Mouse (Mus musculus): Measurements from ENCODE around the gene Fgf3. TPM values are rescaled to one million over a fixed set of nuclear protein-coding genes. Genes with fewer than 3 reads are reported as not detected.
"Not testable (repeated sequence)": the region's sequence is repeated elsewhere in the genome, so short reads cannot be mapped to it uniquely, and the experiment has no call there.

Gene Fgf3
- polyA plus RNA-seq, 1 experiment = 1.9 TPM

DNA sequence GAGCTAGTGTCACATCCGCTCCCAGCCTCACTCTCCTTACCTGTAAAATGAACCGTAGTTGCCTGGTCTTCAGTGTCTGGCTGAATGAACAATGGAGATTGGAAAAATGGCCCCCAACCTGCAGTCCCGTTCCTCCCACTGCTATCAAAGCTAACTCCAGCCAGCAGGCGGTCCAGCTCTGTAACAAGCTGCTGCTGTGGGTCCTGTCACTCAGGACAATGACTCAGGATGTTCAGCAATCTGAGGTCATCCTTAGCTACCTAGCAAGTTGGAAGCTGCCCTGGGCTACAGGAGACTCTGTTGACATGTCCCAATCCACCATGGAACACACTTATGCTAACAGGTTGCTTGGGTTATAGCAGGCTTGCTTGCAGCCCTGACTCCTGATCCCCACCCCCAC lies 35.3 kb downstream of the Fgf3 start:
- DNase-seq = no peak
- Histone ChIP-seq H3K27ac (ENCODE audit: control insufficient read depth, insufficient read depth, low read length) (no peak overlapping the region), H3K4me3 (ENCODE audit: control insufficient read depth, insufficient read depth, low read length) (no peak overlapping the region), H3K36me3 (ENCODE audit: control insufficient read depth, insufficient read depth, low read length) (no peaks in the 10 kb centered on the region), H3K4me1 (replicated peaks; ENCODE audit: control insufficient read depth, insufficient read depth, low read length) (no peaks in the 10 kb centered on the region), H3K27me3 (ENCODE audit: control insufficient read depth, insufficient read depth, low read length) (no peaks in the 10 kb centered on the region)
- WGBS = 98% methylated on average over 4 of the region's 4 CpGs
- no peak for TF ChIP-seq POLR2A (IDR thresholded peaks at IDR 0.05; ENCODE audit: control insufficient read depth, extremely low read depth, insufficient read depth, low read length, poor library complexity)
- TF ChIP-seq CTCF (IDR thresholded peaks at IDR 0.05; ENCODE audit: borderline replicate concordance, control insufficient read depth, extremely low read depth, insufficient read depth, low read length, poor library complexity) = no peak

DNA sequence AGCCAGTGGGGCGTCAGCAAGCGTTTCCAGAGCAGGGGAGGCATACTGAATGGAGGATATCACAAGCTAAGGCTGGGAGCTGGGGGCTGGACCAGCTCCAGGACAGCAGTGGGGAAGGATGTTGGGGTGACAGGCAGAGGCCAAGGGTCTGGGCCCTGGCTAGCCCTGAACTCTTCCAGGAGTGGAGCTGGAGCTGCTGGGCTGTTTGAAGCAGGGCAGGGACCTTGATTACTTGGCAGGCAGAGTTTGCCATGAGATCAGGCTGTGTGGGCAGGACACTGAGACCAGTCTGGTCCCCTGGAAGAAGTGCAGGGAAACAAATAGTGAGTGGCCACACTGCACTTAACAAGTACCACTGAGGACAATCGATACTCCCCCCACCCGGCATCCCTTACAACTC lies 36.3 kb downstream of the Fgf3 start:
- DNase-seq = no peak
- no peak overlapping the region for H3K4me3 ChIP-seq (ENCODE audit: control insufficient read depth, insufficient read depth, low read length)
- no peak for TF ChIP-seq CTCF (IDR thresholded peaks at IDR 0.05; ENCODE audit: borderline replicate concordance, control insufficient read depth, extremely low read depth, insufficient read depth, low read length, poor library complexity)
- no peak for TF ChIP-seq POLR2A (IDR thresholded peaks at IDR 0.05; ENCODE audit: control insufficient read depth, extremely low read depth, insufficient read depth, low read length, poor library complexity)
- no peak overlapping the region for H3K27ac ChIP-seq (ENCODE audit: control insufficient read depth, insufficient read depth, low read length)
- no peaks in the 10 kb centered on the region for H3K27me3 ChIP-seq (ENCODE audit: control insufficient read depth, insufficient read depth, low read length)
- 90% methylated on average over 4 of the region's 4 CpGs for WGBS
- no peaks in the 10 kb centered on the region for H3K4me1 ChIP-seq (replicated peaks; ENCODE audit: control insufficient read depth, insufficient read depth, low read length)
- H3K36me3 ChIP-seq (ENCODE audit: control insufficient read depth, insufficient read depth, low read length) = no peaks in the 10 kb centered on the region

DNA sequence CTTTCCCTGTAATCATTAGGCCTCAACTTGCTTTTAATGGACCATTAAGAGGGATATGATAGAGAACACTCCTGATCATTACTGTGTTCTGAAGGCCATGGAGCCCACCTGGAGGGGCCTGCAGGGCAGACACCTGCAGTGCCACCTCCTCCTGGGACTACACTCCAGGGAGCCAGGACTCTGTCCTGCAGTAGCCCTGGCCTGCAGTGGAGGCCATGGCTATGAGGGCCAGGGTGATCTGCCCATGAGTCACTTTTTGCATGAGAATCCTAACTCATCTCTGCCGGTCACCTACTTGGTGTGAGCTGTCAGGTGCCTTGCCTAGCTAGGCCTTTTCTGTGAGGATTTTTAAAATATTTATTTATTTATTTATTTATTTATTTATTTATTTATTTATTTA lies 40.5 kb downstream of the Fgf3 start:
- no peaks in the 10 kb centered on the region for H3K36me3 ChIP-seq (ENCODE audit: control insufficient read depth, insufficient read depth, low read length)
- H3K27me3 ChIP-seq (ENCODE audit: control insufficient read depth, insufficient read depth, low read length) = no peaks in the 10 kb centered on the region
- no peak overlapping the region for H3K4me3 ChIP-seq (ENCODE audit: control insufficient read depth, insufficient read depth, low read length)
- no peak for DNase-seq
- no peaks in the 10 kb centered on the region for H3K4me1 ChIP-seq (replicated peaks; ENCODE audit: control insufficient read depth, insufficient read depth, low read length)
- no peak overlapping the region for H3K27ac ChIP-seq (ENCODE audit: control insufficient read depth, insufficient read depth, low read length)
- 100% methylated on average over 1 of the region's 1 CpGs for WGBS
- TF ChIP-seq CTCF (IDR thresholded peaks at IDR 0.05; ENCODE audit: borderline replicate concordance, control insufficient read depth, extremely low read depth, insufficient read depth, low read length, poor library complexity) = no peak
- no peak for TF ChIP-seq POLR2A (IDR thresholded peaks at IDR 0.05; ENCODE audit: control insufficient read depth, extremely low read depth, insufficient read depth, low read length, poor library complexity)

DNA sequence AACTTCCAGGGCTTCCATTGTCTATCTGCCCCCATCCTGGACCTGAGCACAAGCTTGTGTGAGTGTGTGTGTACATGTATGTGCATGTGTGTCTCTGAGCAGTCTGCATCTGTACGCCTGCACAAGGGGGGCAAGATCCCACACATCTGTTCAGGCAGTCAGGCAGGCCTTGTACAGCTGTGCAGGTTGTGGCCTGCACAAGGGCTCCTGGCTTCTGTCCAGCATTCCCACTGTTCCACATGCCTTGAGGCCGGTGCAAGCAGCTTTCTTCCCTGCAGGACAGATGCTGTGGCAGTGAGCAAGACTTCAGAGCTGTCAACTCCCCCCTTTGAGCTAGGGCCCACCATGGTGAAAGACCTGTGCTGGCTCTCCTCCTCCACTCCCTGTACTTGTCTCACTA lies 45.2 kb downstream of the Fgf3 start:
- DNase-seq = no peak
- no peak overlapping the region for H3K4me3 ChIP-seq (ENCODE audit: control insufficient read depth, insufficient read depth, low read length)
- H3K27me3 ChIP-seq (ENCODE audit: control insufficient read depth, insufficient read depth, low read length) = no peaks in the 10 kb centered on the region
- 83% methylated on average over 2 of the region's 2 CpGs for WGBS
- H3K36me3 ChIP-seq (ENCODE audit: control insufficient read depth, insufficient read depth, low read length) = no peaks in the 10 kb centered on the region
- no peak overlapping the region for H3K27ac ChIP-seq (ENCODE audit: control insufficient read depth, insufficient read depth, low read length)
- no peaks in the 10 kb centered on the region for H3K4me1 ChIP-seq (replicated peaks; ENCODE audit: control insufficient read depth, insufficient read depth, low read length)
- TF ChIP-seq POLR2A (IDR thresholded peaks at IDR 0.05; ENCODE audit: control insufficient read depth, extremely low read depth, insufficient read depth, low read length, poor library complexity) (no peak), CTCF (IDR thresholded peaks at IDR 0.05; ENCODE audit: borderline replicate concordance, control insufficient read depth, extremely low read depth, insufficient read depth, low read length, poor library complexity) (no peak)

DNA sequence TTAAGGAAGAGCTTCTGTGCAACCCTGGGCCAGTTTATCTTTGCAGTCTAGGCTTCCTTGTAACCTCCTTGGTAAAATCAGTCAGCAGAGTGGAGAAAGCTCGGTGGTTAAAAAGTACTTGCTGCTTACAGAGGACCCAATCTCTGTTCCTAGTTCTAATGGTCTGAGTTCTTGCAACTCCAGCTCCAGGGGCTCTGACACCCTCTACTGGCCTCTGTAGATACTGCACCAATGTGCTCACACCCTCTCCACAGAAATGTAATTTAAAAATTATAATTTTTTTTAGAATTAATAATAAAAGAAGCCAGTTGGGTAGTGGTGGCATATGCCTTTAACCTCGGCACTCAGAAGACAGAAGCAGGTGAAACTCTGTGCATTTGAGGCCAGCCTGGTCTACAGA lies 49.8 kb downstream of the Fgf3 start:
- no peak overlapping the region for H3K27ac ChIP-seq (ENCODE audit: control insufficient read depth, insufficient read depth, low read length)
- TF ChIP-seq POLR2A (IDR thresholded peaks at IDR 0.05; ENCODE audit: control insufficient read depth, extremely low read depth, insufficient read depth, low read length, poor library complexity) (no peak), CTCF (IDR thresholded peaks at IDR 0.05; ENCODE audit: borderline replicate concordance, control insufficient read depth, extremely low read depth, insufficient read depth, low read length, poor library complexity) (no peak)
- H3K36me3 ChIP-seq (ENCODE audit: control insufficient read depth, insufficient read depth, low read length) = no peaks in the 10 kb centered on the region
- H3K27me3 ChIP-seq (ENCODE audit: control insufficient read depth, insufficient read depth, low read length) = no peaks in the 10 kb centered on the region; the same call in 1 of the 2 replicates
- 81% methylated on average over 2 of the region's 2 CpGs for WGBS
- H3K4me3 ChIP-seq (ENCODE audit: control insufficient read depth, insufficient read depth, low read length) = no peak overlapping the region
- no peaks in the 10 kb centered on the region for H3K4me1 ChIP-seq (replicated peaks; ENCODE audit: control insufficient read depth, insufficient read depth, low read length)
- DNase-seq = no peak

DNA sequence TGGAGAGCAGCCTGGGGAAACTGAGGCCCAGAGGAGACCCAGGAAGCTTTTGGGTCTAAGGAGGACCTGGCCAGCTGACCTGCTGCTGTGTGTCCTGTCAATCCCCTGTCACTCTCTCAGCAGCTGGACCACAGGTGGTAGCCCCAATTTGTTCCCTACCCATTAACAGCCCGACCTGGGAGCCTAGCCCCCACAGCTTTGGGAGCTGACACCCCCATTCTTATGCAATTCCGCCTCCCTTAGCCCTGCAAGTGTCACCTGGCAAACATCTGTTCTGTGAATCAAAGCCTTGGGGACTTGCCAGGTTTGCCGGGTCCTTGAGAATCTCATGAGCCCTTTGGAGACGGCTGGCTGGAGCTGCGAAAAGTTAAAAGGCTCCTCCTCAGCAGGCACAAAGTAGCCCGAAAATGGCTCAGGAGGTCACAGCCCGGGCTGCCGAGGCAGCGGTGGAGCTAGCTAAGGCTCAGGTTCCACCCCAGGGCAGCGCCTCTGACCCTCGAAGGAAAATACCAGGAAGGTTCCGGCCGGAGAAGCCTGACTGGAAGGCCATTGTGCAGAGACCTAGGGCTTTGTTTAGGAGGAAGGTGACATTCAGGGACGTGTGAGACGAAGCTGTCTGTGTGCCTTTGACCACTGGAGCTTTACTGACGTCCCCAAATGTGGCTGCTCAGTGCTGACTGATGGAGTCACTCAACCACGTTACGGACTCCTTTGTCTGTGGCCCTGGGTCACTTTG lies 50.8 kb downstream of the Fgf3 start:
- H3K4me3 ChIP-seq (ENCODE audit: control insufficient read depth, insufficient read depth, low read length) = no peak overlapping the region
- no peaks in the 10 kb centered on the region; the same call in 1 of the 2 replicates for H3K27me3 ChIP-seq (ENCODE audit: control insufficient read depth, insufficient read depth, low read length)
- no peaks in the 10 kb centered on the region for H3K4me1 ChIP-seq (replicated peaks; ENCODE audit: control insufficient read depth, insufficient read depth, low read length)
- no peaks in the 10 kb centered on the region for H3K36me3 ChIP-seq (ENCODE audit: control insufficient read depth, insufficient read depth, low read length)
- WGBS = 31% methylated on average over 18 of the region's 18 CpGs
- no peak for TF ChIP-seq POLR2A (IDR thresholded peaks at IDR 0.05; ENCODE audit: control insufficient read depth, extremely low read depth, insufficient read depth, low read length, poor library complexity)
- TF ChIP-seq CTCF (IDR thresholded peaks at IDR 0.05; ENCODE audit: borderline replicate concordance, control insufficient read depth, extremely low read depth, insufficient read depth, low read length, poor library complexity) = no peak
- DNase-seq = no peak
- H3K27ac ChIP-seq (ENCODE audit: control insufficient read depth, insufficient read depth, low read length) = no peak overlapping the region

DNA sequence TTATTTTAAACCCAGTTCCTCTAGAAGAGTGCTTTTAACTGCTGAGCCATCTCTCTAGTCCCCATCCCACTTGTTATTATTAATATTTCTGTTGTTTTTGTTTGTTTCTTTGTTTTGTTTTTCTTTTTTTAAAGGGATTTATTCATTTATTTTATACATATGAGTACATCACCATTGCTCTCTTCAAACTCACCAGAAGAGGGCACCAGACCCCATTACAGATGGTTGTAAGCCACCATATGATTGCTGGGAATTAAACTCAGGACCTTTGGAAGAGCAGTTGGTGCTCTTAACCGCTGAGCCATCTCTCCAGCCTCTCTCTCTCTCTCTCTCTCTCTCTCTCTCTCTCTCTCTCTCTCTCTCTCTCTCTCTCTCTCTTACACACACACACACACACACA lies 52.8 kb downstream of the Fgf3 start:
- H3K4me3 ChIP-seq (ENCODE audit: control insufficient read depth, insufficient read depth, low read length); DNase-seq; H3K27ac ChIP-seq (ENCODE audit: control insufficient read depth, insufficient read depth, low read length); H3K36me3 ChIP-seq (ENCODE audit: control insufficient read depth, insufficient read depth, low read length); H3K27me3 ChIP-seq (ENCODE audit: control insufficient read depth, insufficient read depth, low read length); H3K4me1 ChIP-seq (replicated peaks; ENCODE audit: control insufficient read depth, insufficient read depth, low read length): not testable (repeated sequence)
- 92% methylated on average over 1 of the region's 1 CpGs for WGBS
